Mouse (Mus musculus): ENCODE data around the gene Psmb3. TPM values are rescaled to one million over a fixed set of nuclear protein-coding genes. Genes with fewer than 3 reads are reported as not detected.

Gene Psmb3
- polyA plus RNA-seq, 1 experiment from 2014 or later, result 561 TPM

DNA sequence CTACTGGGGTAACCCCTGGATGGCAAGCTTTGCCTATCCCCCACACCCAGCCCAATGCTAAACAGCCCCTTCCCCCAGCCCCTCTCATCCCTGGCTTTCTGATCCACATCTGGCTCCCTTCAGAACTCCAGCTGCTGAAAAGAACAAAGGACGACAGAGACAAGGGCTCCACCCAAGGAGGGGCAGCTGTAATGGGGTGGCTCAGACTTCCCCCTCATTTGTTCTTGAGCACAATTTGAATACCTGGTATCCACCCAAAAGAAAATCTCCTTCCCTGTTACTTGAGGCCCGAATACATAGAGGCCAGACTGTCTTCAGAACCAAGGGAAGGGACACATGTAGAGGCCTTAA is 32.0 kb upstream of the Psmb3 start:
- peaks cover 12% of the 10 kb centered on the region; the same call in 1 of the 2 replicates for H3K36me3 ChIP-seq (ENCODE audit: control insufficient read depth, insufficient read depth, low read length)
- ATAC-seq (replicated peaks; ENCODE audit: low FRiP score) (no peak), DNase-seq (ENCODE audit: low spot score) (no peak)
- no peak overlapping the region for H3K9ac ChIP-seq (ENCODE audit: low read depth, low read length)
- peaks cover 16% of the 10 kb centered on the region for H3K4me1 ChIP-seq (replicated peaks; ENCODE audit: control insufficient read depth, insufficient read depth, low read length)
- H3K4me2 ChIP-seq, result no peak overlapping the region
- WGBS, result 59% methylated on average over 2 of the region's 2 CpGs
- H3K27me3 ChIP-seq (replicated peaks; ENCODE audit: control insufficient read depth, insufficient read depth, low read length), result no peaks in the 10 kb centered on the region; the same call in 1 of the 2 replicates
- H3K4me3 ChIP-seq (ENCODE audit: low read depth, low read length), result no peak overlapping the region
- H3K9me3 ChIP-seq (ENCODE audit: control insufficient read depth, low read length), result no peaks in the 10 kb centered on the region
- H3K27ac ChIP-seq (ENCODE audit: low read depth, low read length), result no peak overlapping the region

DNA sequence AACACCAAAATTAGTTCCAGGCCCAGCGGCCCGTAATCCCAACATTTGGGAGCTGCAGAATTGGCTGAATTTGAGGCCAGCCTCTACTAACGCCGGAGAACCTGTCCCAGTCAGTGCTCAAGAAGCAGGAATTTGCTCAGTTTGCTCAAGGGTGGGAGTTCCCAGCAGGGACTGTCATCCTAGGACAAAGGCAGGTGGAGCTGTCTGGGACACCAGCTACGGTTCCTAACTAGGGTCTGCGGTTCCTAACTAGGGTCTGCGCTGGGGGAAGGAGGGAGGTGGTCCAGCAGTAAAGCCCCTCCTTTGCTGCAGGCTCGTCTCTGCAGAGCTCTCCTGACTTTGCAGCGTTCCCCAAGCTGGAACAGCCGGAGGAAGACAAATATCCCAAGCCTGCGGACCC is 30.1 kb upstream of the Psmb3 start:
- H3K4me1 ChIP-seq (replicated peaks; ENCODE audit: control insufficient read depth, insufficient read depth, low read length), result peaks cover 16% of the 10 kb centered on the region
- H3K27ac ChIP-seq (ENCODE audit: low read depth, low read length), result no peak overlapping the region
- peaks cover 20% of the 10 kb centered on the region; the same call in 1 of the 2 replicates for H3K36me3 ChIP-seq (ENCODE audit: control insufficient read depth, insufficient read depth, low read length)
- H3K9ac ChIP-seq (ENCODE audit: low read depth, low read length), result no peak overlapping the region
- no peaks in the 10 kb centered on the region; the same call in 1 of the 2 replicates for H3K27me3 ChIP-seq (replicated peaks; ENCODE audit: control insufficient read depth, insufficient read depth, low read length)
- no peak overlapping the region for H3K4me2 ChIP-seq
- DNase-seq (ENCODE audit: low spot score), result no peak
- 90% methylated on average over 11 of the region's 11 CpGs for WGBS
- ATAC-seq (replicated peaks; ENCODE audit: low FRiP score), result no peak
- H3K9me3 ChIP-seq (ENCODE audit: control insufficient read depth, low read length), result no peaks in the 10 kb centered on the region
- no peak overlapping the region for H3K4me3 ChIP-seq (ENCODE audit: low read depth, low read length)

GRCm38 (mm10) chr11:97676050-97676754 is 27.0 kb upstream of the Psmb3 start:
- H3K4me2 ChIP-seq, result no peak overlapping the region
- no peak overlapping the region for H3K27ac ChIP-seq (ENCODE audit: low read depth, low read length)
- H3K9ac ChIP-seq (ENCODE audit: low read depth, low read length), result no peak overlapping the region
- DNase-seq (ENCODE audit: low spot score) (no peak), ATAC-seq (replicated peaks; ENCODE audit: low FRiP score) (no peak)
- peaks cover 21% of the 10 kb centered on the region; the same call in 1 of the 2 replicates for H3K36me3 ChIP-seq (ENCODE audit: control insufficient read depth, insufficient read depth, low read length)
- H3K4me1 ChIP-seq (replicated peaks; ENCODE audit: control insufficient read depth, insufficient read depth, low read length), result no peaks in the 10 kb centered on the region
- H3K9me3 ChIP-seq (ENCODE audit: control insufficient read depth, low read length), result no peaks in the 10 kb centered on the region
- H3K4me3 ChIP-seq (ENCODE audit: low read depth, low read length), result no peak overlapping the region
- no peaks in the 10 kb centered on the region; the same call in 1 of the 2 replicates for H3K27me3 ChIP-seq (replicated peaks; ENCODE audit: control insufficient read depth, insufficient read depth, low read length)
- 87% methylated on average over 15 of the region's 15 CpGs for WGBS

GRCm38 (mm10) chr11:97677381-97677780 is 25.8 kb upstream of the Psmb3 start:
- no peak overlapping the region for H3K9ac ChIP-seq (ENCODE audit: low read depth, low read length)
- no peaks in the 10 kb centered on the region for H3K4me1 ChIP-seq (replicated peaks; ENCODE audit: control insufficient read depth, insufficient read depth, low read length)
- WGBS, result 78% methylated on average over 15 of the region's 15 CpGs
- H3K4me2 ChIP-seq, result no peak overlapping the region
- H3K27ac ChIP-seq (ENCODE audit: low read depth, low read length), result no peak overlapping the region
- no peak overlapping the region for H3K4me3 ChIP-seq (ENCODE audit: low read depth, low read length)
- ATAC-seq (replicated peaks; ENCODE audit: low FRiP score) (no peak), DNase-seq (ENCODE audit: low spot score) (no peak)
- H3K9me3 ChIP-seq (ENCODE audit: control insufficient read depth, low read length), result no peaks in the 10 kb centered on the region
- peaks cover 21% of the 10 kb centered on the region; the same call in 1 of the 2 replicates for H3K36me3 ChIP-seq (ENCODE audit: control insufficient read depth, insufficient read depth, low read length)
- no peaks in the 10 kb centered on the region; the same call in 1 of the 2 replicates for H3K27me3 ChIP-seq (replicated peaks; ENCODE audit: control insufficient read depth, insufficient read depth, low read length)

DNA sequence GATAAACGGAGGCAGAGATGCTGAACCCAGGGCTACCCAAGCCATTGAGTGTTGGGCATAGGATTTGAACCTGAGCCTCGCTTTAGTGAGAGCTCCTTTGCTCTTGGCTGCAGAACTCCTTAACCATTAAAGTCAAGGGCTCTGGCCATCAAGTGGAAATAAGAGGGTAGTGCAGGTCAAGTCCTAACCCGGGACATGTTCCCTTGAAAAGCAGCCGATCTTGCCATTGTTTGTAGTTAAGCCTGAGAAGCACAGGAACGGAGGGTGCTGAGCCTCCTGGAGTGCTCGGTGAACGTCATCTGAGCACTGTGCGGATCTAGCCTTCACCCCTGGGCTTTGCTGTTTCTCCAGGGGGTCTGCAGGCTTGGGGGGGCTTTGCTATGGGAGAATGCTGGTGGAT is 25.4 kb upstream of the Psmb3 start:
- DNase-seq (ENCODE audit: low spot score) (no peak), ATAC-seq (replicated peaks; ENCODE audit: low FRiP score) (no peak)
- no peak overlapping the region for H3K27ac ChIP-seq (ENCODE audit: low read depth, low read length)
- no peak overlapping the region for H3K4me2 ChIP-seq
- H3K4me1 ChIP-seq (replicated peaks; ENCODE audit: control insufficient read depth, insufficient read depth, low read length), result no peaks in the 10 kb centered on the region
- H3K9me3 ChIP-seq (ENCODE audit: control insufficient read depth, low read length), result no peaks in the 10 kb centered on the region
- no peaks in the 10 kb centered on the region; the same call in 1 of the 2 replicates for H3K27me3 ChIP-seq (replicated peaks; ENCODE audit: control insufficient read depth, insufficient read depth, low read length)
- no peak overlapping the region for H3K9ac ChIP-seq (ENCODE audit: low read depth, low read length)
- H3K36me3 ChIP-seq (ENCODE audit: control insufficient read depth, insufficient read depth, low read length), result peaks cover 21% of the 10 kb centered on the region; the same call in 1 of the 2 replicates
- H3K4me3 ChIP-seq (ENCODE audit: low read depth, low read length), result no peak overlapping the region
- 66% methylated on average over 8 of the region's 8 CpGs for WGBS

DNA sequence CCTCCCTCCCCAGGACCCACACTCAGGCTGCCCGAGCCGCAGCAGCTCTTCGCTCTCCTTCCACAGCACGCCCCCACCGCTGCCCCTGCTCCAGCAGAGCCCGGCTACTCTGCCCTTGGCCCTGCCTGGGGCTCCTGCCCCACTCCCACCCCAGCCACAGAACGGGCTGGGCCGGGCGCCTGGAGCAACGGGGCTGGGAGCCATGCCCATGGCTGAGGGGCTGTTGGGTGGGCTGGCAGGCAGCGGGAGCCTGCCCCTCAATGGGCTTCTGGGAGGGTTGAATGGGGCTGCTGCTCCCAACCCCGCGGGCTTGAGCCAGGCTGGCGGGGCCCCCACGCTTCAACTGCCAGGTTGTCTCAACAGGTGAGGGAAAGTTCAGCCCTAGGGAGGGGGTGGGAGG is 24.9 kb upstream of the Psmb3 start:
- no peaks in the 10 kb centered on the region for H3K4me1 ChIP-seq (replicated peaks; ENCODE audit: control insufficient read depth, insufficient read depth, low read length)
- ATAC-seq (replicated peaks; ENCODE audit: low FRiP score), result no peak
- DNase-seq (ENCODE audit: low spot score), result no peak
- H3K4me2 ChIP-seq, result no peak overlapping the region
- no peak overlapping the region for H3K4me3 ChIP-seq (ENCODE audit: low read depth, low read length)
- no peaks in the 10 kb centered on the region; the same call in 1 of the 2 replicates for H3K27me3 ChIP-seq (replicated peaks; ENCODE audit: control insufficient read depth, insufficient read depth, low read length)
- H3K27ac ChIP-seq (ENCODE audit: low read depth, low read length), result no peak overlapping the region
- peaks cover 21% of the 10 kb centered on the region; the same call in 1 of the 2 replicates for H3K36me3 ChIP-seq (ENCODE audit: control insufficient read depth, insufficient read depth, low read length)
- no peaks in the 10 kb centered on the region for H3K9me3 ChIP-seq (ENCODE audit: control insufficient read depth, low read length)
- 91% methylated on average over 15 of the region's 15 CpGs for WGBS
- no peak overlapping the region for H3K9ac ChIP-seq (ENCODE audit: low read depth, low read length)

DNA sequence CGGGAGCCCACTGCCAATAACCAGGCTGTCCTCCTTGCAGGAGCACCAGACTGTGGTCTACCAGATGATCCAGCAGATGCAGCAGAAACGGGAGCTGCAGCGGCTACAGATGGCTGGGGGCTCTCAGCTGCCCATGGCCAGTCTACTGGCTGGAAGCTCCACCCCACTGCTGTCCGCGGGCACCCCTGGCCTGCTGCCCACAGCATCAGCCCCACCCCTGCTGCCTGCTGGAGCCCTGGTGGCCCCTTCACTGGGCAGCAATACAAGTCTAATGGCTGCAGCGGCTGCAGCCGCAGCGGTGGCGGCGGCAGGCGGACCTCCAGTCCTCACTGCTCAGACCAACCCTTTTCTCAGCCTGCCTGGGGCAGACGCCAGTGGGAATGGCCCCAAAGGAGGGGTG is 22.8 kb upstream of the Psmb3 start:
- 89% methylated on average over 12 of the region's 12 CpGs for WGBS
- Histone ChIP-seq H3K4me1 (replicated peaks; ENCODE audit: control insufficient read depth, insufficient read depth, low read length) (no peaks in the 10 kb centered on the region), H3K4me2 (no peak overlapping the region), H3K27me3 (replicated peaks; ENCODE audit: control insufficient read depth, insufficient read depth, low read length) (no peaks in the 10 kb centered on the region), H3K9ac (ENCODE audit: low read depth, low read length) (no peak overlapping the region), H3K27ac (ENCODE audit: low read depth, low read length) (no peak overlapping the region), H3K4me3 (ENCODE audit: low read depth, low read length) (no peak overlapping the region), H3K36me3 (ENCODE audit: control insufficient read depth, insufficient read depth, low read length) (peaks cover 15% of the 10 kb centered on the region; the same call in 1 of the 2 replicates), H3K9me3 (ENCODE audit: control insufficient read depth, low read length) (no peaks in the 10 kb centered on the region)
- DNase-seq (ENCODE audit: low spot score) (no peak), ATAC-seq (replicated peaks; ENCODE audit: low FRiP score) (no peak)

GRCm38 (mm10) chr11:97682504-97683055 is 20.6 kb upstream of the Psmb3 start:
- Histone ChIP-seq H3K4me3 (ENCODE audit: low read depth, low read length) (no peak overlapping the region), H3K4me2 (no peak overlapping the region), H3K4me1 (replicated peaks; ENCODE audit: control insufficient read depth, insufficient read depth, low read length) (peaks cover 11% of the 10 kb centered on the region; the same call in 1 of the 2 replicates), H3K27ac (ENCODE audit: low read depth, low read length) (no peak overlapping the region), H3K36me3 (ENCODE audit: control insufficient read depth, insufficient read depth, low read length) (peaks cover 7% of the 10 kb centered on the region; the same call in 1 of the 2 replicates), H3K9me3 (ENCODE audit: control insufficient read depth, low read length) (no peaks in the 10 kb centered on the region), H3K27me3 (replicated peaks; ENCODE audit: control insufficient read depth, insufficient read depth, low read length) (no peaks in the 10 kb centered on the region), H3K9ac (ENCODE audit: low read depth, low read length) (no peak overlapping the region)
- DNase-seq (ENCODE audit: low spot score) (no peak), ATAC-seq (replicated peaks; ENCODE audit: low FRiP score) (no peak)
- WGBS, result 78% methylated on average over 6 of the region's 6 CpGs
